Mouse (Mus musculus) spleen, embryonic (tissue): ENCODE results near the gene Cnn1.
"Not testable (repeated sequence)": the region's sequence is repeated elsewhere in the genome, so short reads cannot be mapped to it uniquely, and the experiment has no call there.

ENCODE experiments used
- CTCF ChIA-PET: fragments of 350-600 bp; sonication (Branson Sonifier 250); formaldehyde crosslinking; loops from one replicate; lab custom pipeline; 2022; lab: Charles Lee

Gene Cnn1

GRCm38 (mm10) chr9:22075778-22076177 is 23.2 kb upstream of the Cnn1 start:
- CTCF ChIA-PET: not testable (repeated sequence)

- CTCF ChIA-PET: no interaction called here
Measured at GRCm38 (mm10) chr9:22076223-22076622, 22.8 kb upstream of the Cnn1 start.

- CTCF ChIA-PET: interaction anchor here (0.5 kb wide), 1 partner anchor 60 kb away, joined by 3 read pairs; no protein-coding TSS in a partner anchor
Measured at GRCm38 (mm10) chr9:22084667-22085021, 14.4 kb upstream of the Cnn1 start.

- CTCF ChIA-PET: interaction anchor here (0.5 to 0.7 kb wide), 3 partner anchors 10 to 59 kb away, joined by 3 to 19 read pairs (median 3); no protein-coding TSS in a partner anchor
Measured at GRCm38 (mm10) chr9:22085022-22085834, 13.8 kb upstream of the Cnn1 start, which contains the start of gene Ecsit. Ecsit (minus strand) TSS chr9:22085438.

GRCm38 (mm10) chr9:22086012-22086411 is 13.0 kb upstream of the Cnn1 start:
- CTCF ChIA-PET: interaction anchor here (0.7 kb wide), 1 partner anchor 52 kb away, joined by 3 read pairs; no protein-coding TSS in a partner anchor

GRCm38 (mm10) chr9:22087034-22087618 is 11.9 kb upstream of the Cnn1 start:
- CTCF ChIA-PET: no interaction called here

GRCm38 (mm10) chr9:22089281-22089680 is 9.7 kb upstream of the Cnn1 start:
- CTCF ChIA-PET: no interaction called here

GRCm38 (mm10) chr9:22089986-22090385 is 9.0 kb upstream of the Cnn1 start:
- CTCF ChIA-PET: no interaction called here

GRCm38 (mm10) chr9:22092746-22093145 is 6.3 kb upstream of the Cnn1 start:
- CTCF ChIA-PET: no interaction called here

- CTCF ChIA-PET: interaction anchor here (0.5 to 1.6 kb wide), 4 partner anchors 13 to 142 kb away, joined by 3 to 8 read pairs (median 5); no protein-coding TSS in a partner anchor
Measured at GRCm38 (mm10) chr9:22095854-22096307, 3.1 kb upstream of the Cnn1 start.

- CTCF ChIA-PET: no interaction called here
Measured at GRCm38 (mm10) chr9:22099922-22100321, 906 bp downstream of the Cnn1 start.

- CTCF ChIA-PET: interaction anchor here (0.6 to 1.0 kb wide), 2 partner anchors 8 to 13 kb away, joined by 3 to 8 read pairs; no protein-coding TSS in a partner anchor
Measured at GRCm38 (mm10) chr9:22108194-22108593, 9.2 kb downstream of the Cnn1 start.

- CTCF ChIA-PET: interaction anchor here (0.8 to 1.1 kb wide), 2 partner anchors 8 to 27 kb away, joined by 7 to 8 read pairs; no protein-coding TSS in a partner anchor
Measured at GRCm38 (mm10) chr9:22115635-22116034, 16.6 kb downstream of the Cnn1 start.

- CTCF ChIA-PET: interaction anchor here (0.6 to 1.1 kb wide), 3 partner anchors 8 to 28 kb away, joined by 4 to 8 read pairs (median 7); no protein-coding TSS in a partner anchor
Measured at GRCm38 (mm10) chr9:22116086-22116485, 17.1 kb downstream of the Cnn1 start.

- CTCF ChIA-PET: interaction anchor here (0.5 to 0.9 kb wide), 5 partner anchors 9 to 27 kb away, joined by 3 to 8 read pairs (median 4); no protein-coding TSS in a partner anchor
Measured at GRCm38 (mm10) chr9:22116740-22117426, 17.9 kb downstream of the Cnn1 start, which contains the start of gene Elof1. Elof1 (minus strand) TSS chr9:22117172.

- CTCF ChIA-PET: interaction anchor here (0.5 to 1.7 kb wide), 5 partner anchors 8 to 33 kb away, joined by 4 to 6 read pairs (median 5); no protein-coding TSS in a partner anchor
Measured at GRCm38 (mm10) chr9:22117754-22118456, 18.9 kb downstream of the Cnn1 start.

GRCm38 (mm10) chr9:22119543-22119942 is 20.5 kb downstream of the Cnn1 start:
- CTCF ChIA-PET: interaction anchor here (1.7 kb wide), 1 partner anchor 12 kb away, joined by 5 read pairs; no protein-coding TSS in a partner anchor

GRCm38 (mm10) chr9:22121545-22121944 is 22.5 kb downstream of the Cnn1 start:
- CTCF ChIA-PET: no interaction called here

- CTCF ChIA-PET: interaction anchor here (0.6 to 0.7 kb wide), 2 partner anchors 205 to 857 kb away, joined by 3 to 8 read pairs; no protein-coding TSS in a partner anchor
Measured at GRCm38 (mm10) chr9:22122005-22122404, 23.0 kb downstream of the Cnn1 start.

GRCm38 (mm10) chr9:22123069-22123609 is 24.1 kb downstream of the Cnn1 start:
- CTCF ChIA-PET: interaction anchor here (0.6 to 0.9 kb wide), 3 partner anchors 8 to 32 kb away, joined by 3 to 8 read pairs (median 3); no protein-coding TSS in a partner anchor
